Mouse (Mus musculus) MEL (cell line): ENCODE measurements around the gene Hoxd1.

ENCODE experiments used
- CHD2 ChIP-seq: IDR thresholded peaks from 2 replicates; pipeline ENCODE4 v1.6.1; 2011; ENCODE audit warnings: low read length, improper control_type of control experiment
- CTCF ChIP-seq, 3 experiments: IDR thresholded peaks in 2 of 3; conservative IDR thresholded peaks in 1 of 3; 2 replicates each; pipeline ENCODE4 v1.5.1; 2011 to 2012; ENCODE audit warnings: low read length in 3 of 3, low read depth in 2 of 3, mild to moderate bottlenecking in 2 of 3, improper control_type of control experiment in 1 of 3, inconsistent platforms in 1 of 3, mixed read lengths in 1 of 3, moderate library complexity in 1 of 3; ENCODE audit not compliant: control insufficient read depth in 1 of 3, insufficient read depth in 1 of 3, poor library complexity in 1 of 3, severe bottlenecking in 1 of 3
- EP300 ChIP-seq, 2 experiments: IDR thresholded peaks; 2 replicates each; pipeline ENCODE4 v1.6.1; 2011; ENCODE audit warnings: improper control_type of control experiment in 2 of 2, low read length in 2 of 2, low read depth in 1 of 2, mild to moderate bottlenecking in 1 of 2
- ETS1 ChIP-seq: IDR thresholded peaks from 2 replicates; pipeline ENCODE4 v1.6.1; 2012; ENCODE audit warnings: low read depth, mild to moderate bottlenecking, inconsistent platforms, low read length, improper control_type of control experiment, moderate library complexity
- GATA1 ChIP-seq: IDR thresholded peaks from 2 replicates; pipeline ENCODE4 v1.6.1; 2011; ENCODE audit warnings: low read depth, low read length, improper control_type of control experiment
- MAZ ChIP-seq: IDR thresholded peaks from 2 replicates; pipeline ENCODE4 v1.6.1; 2012; ENCODE audit warnings: low read depth, mild to moderate bottlenecking, inconsistent platforms, low read length, improper control_type of control experiment
- MXI1 ChIP-seq: IDR thresholded peaks from 2 replicates; pipeline ENCODE4 v1.6.1; 2011; ENCODE audit warnings: mild to moderate bottlenecking, low read depth, low read length, improper control_type of control experiment
- MYB ChIP-seq: IDR thresholded peaks from 2 replicates; pipeline ENCODE4 v1.6.1; 2011; ENCODE audit warnings: mild to moderate bottlenecking, low read depth, low read length, improper control_type of control experiment
- POLR2A ChIP-seq, 2 experiments: IDR thresholded peaks; 2 replicates each; pipeline ENCODE4 v1.6.1; 2011 to 2012; ENCODE audit warnings: low read length in 2 of 2, mild to moderate bottlenecking in 2 of 2, control low read depth in 1 of 2, improper control_type of control experiment in 1 of 2, low read depth in 1 of 2, moderate library complexity in 1 of 2; ENCODE audit not compliant: control insufficient read depth in 1 of 2, insufficient read depth in 1 of 2, poor library complexity in 1 of 2
- POLR2AphosphoS2 ChIP-seq: IDR thresholded peaks from 2 replicates; pipeline ENCODE4 v1.6.1; 2011; ENCODE audit warnings: low read length, improper control_type of control experiment
- SIN3A ChIP-seq: IDR thresholded peaks from 2 replicates; pipeline ENCODE4 v1.6.1; 2012; ENCODE audit warnings: low read length, improper control_type of control experiment, inconsistent platforms
- USF1 ChIP-seq: IDR thresholded peaks from 2 replicates; pipeline ENCODE4 v1.6.1; 2014; ENCODE audit warnings: low read depth, mild to moderate bottlenecking, inconsistent platforms, low read length, improper control_type of control experiment, moderate library complexity
- ZC3H11A ChIP-seq: IDR thresholded peaks from 2 replicates; pipeline ENCODE4 v1.6.1; 2012; ENCODE audit warnings: low read depth, mild to moderate bottlenecking, inconsistent platforms, low read length, improper control_type of control experiment
- ZKSCAN1 ChIP-seq: IDR thresholded peaks from 2 replicates; pipeline ENCODE4 v1.6.1; 2012; ENCODE audit warnings: low read depth, mild to moderate bottlenecking, inconsistent platforms, low read length, improper control_type of control experiment, moderate library complexity

DNA sequence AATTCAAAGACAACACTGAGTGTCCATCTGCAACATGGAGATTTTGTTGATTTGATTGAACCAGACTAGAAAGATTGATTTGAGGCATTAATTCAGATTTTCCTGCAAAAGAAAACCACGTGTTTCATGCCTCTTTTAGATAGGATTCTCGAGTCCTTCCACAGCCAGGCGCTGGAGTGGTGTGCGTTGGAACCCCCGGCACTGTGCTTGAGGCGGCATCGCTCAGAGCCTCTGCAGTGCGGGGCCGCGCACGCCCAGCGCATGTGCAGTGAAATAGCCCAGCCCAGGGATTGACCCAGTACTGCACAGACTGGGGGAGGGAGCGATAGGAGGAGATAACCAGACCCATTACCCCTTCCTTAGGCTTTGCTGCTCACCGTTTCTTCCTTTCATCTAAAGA is 47.9 kb upstream of the Hoxd1 start:
- no peak for TF ChIP-seq CTCF (IDR thresholded peaks at IDR 0.05 in 2 of 3, conservative IDR thresholded peaks at IDR 0.05 in 1 of 3; ENCODE audit: control insufficient read depth in 1 of 3, insufficient read depth in 1 of 3, low read depth in 2 of 3, low read length in 3 of 3, poor library complexity in 1 of 3, severe bottlenecking in 1 of 3)
- no peak for TF ChIP-seq MAZ
- TF ChIP-seq SIN3A, result no peak
- TF ChIP-seq EP300 (IDR thresholded peaks at IDR 0.05; ENCODE audit: low read depth in 1 of 2, low read length in 2 of 2), result no peak
- no peak for TF ChIP-seq GATA1
- no peak for TF ChIP-seq USF1
- TF ChIP-seq POLR2AphosphoS2, result no peak
- TF ChIP-seq MYB, result no peak
- no peak for TF ChIP-seq MXI1
- TF ChIP-seq ZC3H11A, result no peak
- no peak for TF ChIP-seq POLR2A (IDR thresholded peaks at IDR 0.05; ENCODE audit: control insufficient read depth in 1 of 2, insufficient read depth in 1 of 2, low read depth in 1 of 2, low read length in 2 of 2, poor library complexity in 1 of 2)
- no peak for TF ChIP-seq CHD2
- TF ChIP-seq ZKSCAN1, result no peak
- no peak for TF ChIP-seq ETS1
